Mouse (Mus musculus): ENCODE measurements around the gene Pdlim4.
"Not testable (repeated sequence)": the region's sequence is repeated elsewhere in the genome, so short reads cannot be mapped to it uniquely, and the experiment has no call there.

The Pdlim4 gene

GRCm38 (mm10) chr11:54062086-54062752 lies 6.6 kb downstream of the Pdlim4 start:
- DNase-seq (ENCODE audit: low spot score) = peak; percentile 94

- DNase-seq (ENCODE audit: low spot score) = peak; percentile 88
Observed at GRCm38 (mm10) chr11:54060316-54060715, 8.5 kb downstream of the Pdlim4 start.

GRCm38 (mm10) chr11:54059526-54059925 lies 9.3 kb downstream of the Pdlim4 start:
- DNase-seq (ENCODE audit: low spot score) = no peak

GRCm38 (mm10) chr11:54058643-54059042 lies 10.2 kb downstream of the Pdlim4 start:
- peak; percentile 52 for DNase-seq (ENCODE audit: low spot score)

GRCm38 (mm10) chr11:54058056-54058617 lies 10.7 kb downstream of the Pdlim4 start:
- no peak for DNase-seq (ENCODE audit: low spot score)

- no peak for DNase-seq (ENCODE audit: low spot score)
Observed at GRCm38 (mm10) chr11:54057428-54057827, 11.4 kb downstream of the Pdlim4 start.

GRCm38 (mm10) chr11:54056132-54056531 lies 12.7 kb downstream of the Pdlim4 start:
- DNase-seq (ENCODE audit: low spot score) = no peak

GRCm38 (mm10) chr11:54054257-54054656 lies 14.6 kb downstream of the Pdlim4 start:
- peak; percentile 83 for DNase-seq (ENCODE audit: low spot score)

GRCm38 (mm10) chr11:54053090-54053489 lies 15.7 kb downstream of the Pdlim4 start:
- no peak for DNase-seq (ENCODE audit: low spot score)

- no peak for DNase-seq (ENCODE audit: low spot score)
Observed at GRCm38 (mm10) chr11:54052128-54052527, 16.7 kb downstream of the Pdlim4 start.

GRCm38 (mm10) chr11:54051161-54051560 lies 17.7 kb downstream of the Pdlim4 start:
- no peak for DNase-seq (ENCODE audit: low spot score)

GRCm38 (mm10) chr11:54050205-54050604 lies 18.6 kb downstream of the Pdlim4 start:
- no peak for DNase-seq (ENCODE audit: low spot score)

GRCm38 (mm10) chr11:54040676-54041075 lies 28.1 kb downstream of the Pdlim4 start:
- no peak for DNase-seq (ENCODE audit: low spot score)

GRCm38 (mm10) chr11:54032872-54033271 lies 35.9 kb downstream of the Pdlim4 start:
- DNase-seq (ENCODE audit: low spot score) = not testable (repeated sequence)

GRCm38 (mm10) chr11:54028997-54029396 lies 39.8 kb downstream of the Pdlim4 start:
- no peak for DNase-seq (ENCODE audit: low spot score)

- peak; percentile 93 for DNase-seq (ENCODE audit: low spot score)
Observed at GRCm38 (mm10) chr11:54028044-54028951, 40.5 kb downstream of the Pdlim4 start, which contains the start of gene Slc22a4. Gene Slc22a4 (minus strand): TSS chr11:54028090.

- DNase-seq (ENCODE audit: low spot score) = no peak
Observed at GRCm38 (mm10) chr11:54027131-54028043, 41.4 kb downstream of the Pdlim4 start.

- no peak for DNase-seq (ENCODE audit: low spot score)
Observed at GRCm38 (mm10) chr11:54026491-54027041, 42.2 kb downstream of the Pdlim4 start.

GRCm38 (mm10) chr11:54021396-54022093 lies 47.3 kb downstream of the Pdlim4 start:
- no peak for DNase-seq (ENCODE audit: low spot score)

- no peak for DNase-seq (ENCODE audit: low spot score)
Observed at GRCm38 (mm10) chr11:54018893-54019732, 49.7 kb downstream of the Pdlim4 start.

Data from MN1 (cell line).